Mouse (Mus musculus) embryonic facial prominence, embryonic 14.5 days (tissue): ENCODE measurements around the gene Gm21983. TPM values are rescaled to one million over a fixed set of nuclear protein-coding genes. Genes with fewer than 3 reads are reported as not detected.

Experiments used
- ATAC-seq: fragments of 200-750 bp; cut with Nextera tagmentation; 2 replicates; pipeline ENCODE4 v1.8.0; 2017; ENCODE audit warnings: low read depth, moderate number of reproducible peaks, moderate TSS enrichment
- DNase-seq: peaks from one replicate; pipeline ENCODE4 v3.0.0-alpha.2; 2015; ENCODE audit warnings: low spot score
- H3K27ac ChIP-seq: fragments of 300-500 bp; sonication (generic); replicated peaks from 2 replicates; pipeline ENCODE4 v1.5.1; 2014; ENCODE audit warnings: low read depth, mild to moderate bottlenecking, low read length, moderate library complexity
- H3K27me3 ChIP-seq: fragments of 300-500 bp; sonication (generic); replicated peaks from 2 replicates; pipeline ENCODE4 v1.6.1; 2014; ENCODE audit warnings: low read length; ENCODE audit not compliant: control insufficient read depth, insufficient read depth
- H3K36me3 ChIP-seq: fragments of 300-500 bp; sonication (generic); 2 replicates; pipeline ENCODE4 v1.6.1; 2014; ENCODE audit warnings: low read length, mixed read lengths; ENCODE audit not compliant: control insufficient read depth, insufficient read depth
- H3K4me1 ChIP-seq: fragments of 300-500 bp; sonication (generic); 2 replicates; pipeline ENCODE4 v1.6.1; 2014; ENCODE audit warnings: antibody characterized with exemption, low read length; ENCODE audit not compliant: control insufficient read depth, insufficient read depth
- H3K4me2 ChIP-seq: fragments of 300-500 bp; sonication (generic); 2 replicates; pipeline ENCODE4 v1.6.1; 2014; ENCODE audit warnings: low read depth, mild to moderate bottlenecking, low read length, moderate library complexity, mixed read lengths
- H3K4me3 ChIP-seq: fragments of 300-500 bp; sonication (generic); 2 replicates; pipeline ENCODE4 v1.5.1; 2014; ENCODE audit warnings: low read depth, mild to moderate bottlenecking, low read length
- H3K9ac ChIP-seq: fragments of 300-500 bp; sonication (generic); 2 replicates; pipeline ENCODE4 v1.6.1; 2014; ENCODE audit warnings: low read depth, mild to moderate bottlenecking, low read length, moderate library complexity, mixed read lengths
- H3K9me3 ChIP-seq: fragments of 300-500 bp; sonication (generic); 2 replicates; pipeline ENCODE4 v1.6.1; 2016; ENCODE audit warnings: low read length; ENCODE audit not compliant: control insufficient read depth
- WGBS: fragments of 180-500 bp; shearing (Covaris S2); extraction: QIAGEN DNeasy Blood & Tissue Kit; methylation state at CpG from one replicate; pipeline ENCODE4 v1.1.7; 2014; 5-methylcytosine and 5-hydroxymethylcytosine counted together
- polyA plus RNA-seq: library from polyadenylated mRNA; unstranded; fragments of >200 nt; fragmentation: Nextera tagmentation; extraction: Ambion mirVana; gene quantifications from 2 replicates; pipeline ENCODE4 v1.2.1, GENCODE M21; 2014

The Gm21983 gene
- polyA plus RNA-seq, 1 experiment from 2014 or later = not detected

DNA sequence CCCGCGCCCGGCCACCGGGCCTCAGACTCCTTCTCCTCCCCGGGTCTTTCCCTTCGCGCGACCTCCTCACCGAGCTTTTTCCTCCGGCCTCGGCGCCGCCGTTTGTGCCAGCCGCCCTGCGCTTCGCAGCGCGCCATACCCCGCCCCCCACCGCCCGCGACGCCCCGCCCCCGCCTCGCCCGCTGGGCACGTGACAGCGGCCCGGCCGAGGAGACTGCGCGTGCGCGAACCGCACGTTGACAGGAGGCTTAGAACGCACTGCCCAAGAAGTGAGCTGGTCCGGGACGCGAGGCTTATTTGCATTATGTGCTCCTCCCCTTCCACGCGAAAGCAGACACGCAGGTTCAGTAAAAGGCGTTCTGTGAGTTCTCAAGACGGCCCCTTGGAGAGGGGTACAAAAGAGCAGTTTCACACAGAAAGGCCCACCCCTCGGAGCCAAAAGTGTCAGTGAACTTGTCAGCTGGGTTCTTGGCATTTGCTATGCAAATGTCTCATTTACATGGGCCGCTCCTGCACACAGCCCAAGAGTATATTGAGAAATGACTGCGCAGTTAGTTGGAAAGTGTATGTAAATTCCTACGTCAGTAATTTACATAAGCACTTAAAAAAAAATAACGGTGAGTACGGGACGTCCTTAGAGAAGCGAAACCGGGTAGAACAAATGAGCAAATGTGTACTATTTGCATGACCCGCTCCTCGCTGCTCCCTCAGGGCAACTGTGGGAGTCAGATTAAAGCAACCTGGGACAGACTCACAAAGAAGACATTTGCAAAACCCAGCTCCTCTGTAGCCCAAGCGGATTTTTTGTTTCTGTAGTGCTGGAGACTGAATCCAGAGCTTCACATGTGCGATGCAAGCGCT, 14.0 kb downstream of the Gm21983 start, which contains the start of gene Egln2:
Egln2 (minus strand) TSS at position 189 of the 861 bp plus-strand sequence.
- peak within 1 kb of the TSS; percentile 69 for H3K4me3 ChIP-seq
- ATAC-seq (peak; percentile 88), DNase-seq (peak; percentile 96)
- WGBS = 2% methylated on average over 51 of the region's 61 CpGs
- no peaks in the 10 kb centered on the region for H3K9me3 ChIP-seq
- H3K4me1 ChIP-seq = peaks cover 20% of the 10 kb centered on the region
- H3K4me2 ChIP-seq = peak within 1 kb of the TSS; percentile 69
- H3K27ac ChIP-seq = peak within 1 kb of the TSS; percentile 97
- no peaks in the 10 kb centered on the region for H3K27me3 ChIP-seq
- peaks cover 43% of the 10 kb centered on the region for H3K36me3 ChIP-seq
- H3K9ac ChIP-seq = peak within 1 kb of the TSS; percentile 90

DNA sequence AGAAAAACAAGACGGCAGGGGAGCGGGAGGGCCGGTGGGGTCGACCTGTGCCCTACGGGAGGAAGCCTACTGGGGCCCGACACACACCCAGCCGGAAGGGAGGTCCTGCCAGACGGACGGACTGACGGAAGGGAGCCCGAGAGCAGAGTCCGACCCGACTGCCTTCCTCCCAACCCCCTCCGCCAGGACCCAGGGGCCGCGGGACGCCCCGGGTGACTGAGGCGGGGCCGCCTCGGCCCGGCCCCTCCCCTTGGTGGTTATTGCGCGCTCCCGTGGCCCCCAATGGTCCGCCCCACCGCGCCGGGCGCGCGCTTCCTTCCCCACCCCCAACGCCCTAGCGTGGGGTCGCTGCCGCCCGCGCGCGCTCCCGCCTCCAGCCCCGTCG, 14.7 kb downstream of the Gm21983 start:
- Histone ChIP-seq H3K27ac (peak overlapping the region; percentile 97), H3K9me3 (no peaks in the 10 kb centered on the region), H3K4me2 (peak overlapping the region; percentile 69), H3K9ac (peak overlapping the region; percentile 90), H3K36me3 (peaks cover 44% of the 10 kb centered on the region), H3K27me3 (no peaks in the 10 kb centered on the region), H3K4me3 (peak overlapping the region; percentile 69), H3K4me1 (peaks cover 23% of the 10 kb centered on the region)
- DNase-seq (peak; percentile 89), ATAC-seq (peak; percentile 70)
- under 1% methylated on average over 17 of the region's 43 CpGs for WGBS

DNA sequence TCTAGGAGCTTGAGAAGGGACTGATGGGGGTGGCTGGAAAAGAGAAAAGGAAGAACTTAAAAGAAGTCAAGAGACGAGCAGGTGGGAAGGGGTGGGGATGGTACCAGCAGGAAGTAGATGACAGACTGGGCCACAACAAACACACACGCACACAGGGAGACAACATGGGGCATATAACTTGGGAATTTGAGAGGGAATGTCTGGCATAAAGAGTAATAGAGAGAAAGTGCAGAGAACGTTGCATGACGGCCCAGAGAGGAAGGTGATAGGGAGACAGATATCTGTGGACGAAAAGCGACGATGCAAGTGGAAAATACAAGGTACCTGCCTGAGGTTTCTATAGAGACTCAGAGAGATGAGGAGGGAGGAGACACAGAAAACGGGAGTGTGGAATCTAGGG, 15.2 kb downstream of the Gm21983 start:
- peak overlapping the region; percentile 90 for H3K9ac ChIP-seq
- H3K4me1 ChIP-seq = peaks cover 23% of the 10 kb centered on the region
- no peak for DNase-seq
- no peaks in the 10 kb centered on the region for H3K27me3 ChIP-seq
- H3K36me3 ChIP-seq = peaks cover 42% of the 10 kb centered on the region
- peak overlapping the region; percentile 69 for H3K4me3 ChIP-seq
- peak overlapping the region; percentile 97 for H3K27ac ChIP-seq
- H3K9me3 ChIP-seq = no peaks in the 10 kb centered on the region
- 3% methylated on average over 8 of the region's 8 CpGs for WGBS
- peak overlapping the region; percentile 69 for H3K4me2 ChIP-seq
- ATAC-seq = no peak

DNA sequence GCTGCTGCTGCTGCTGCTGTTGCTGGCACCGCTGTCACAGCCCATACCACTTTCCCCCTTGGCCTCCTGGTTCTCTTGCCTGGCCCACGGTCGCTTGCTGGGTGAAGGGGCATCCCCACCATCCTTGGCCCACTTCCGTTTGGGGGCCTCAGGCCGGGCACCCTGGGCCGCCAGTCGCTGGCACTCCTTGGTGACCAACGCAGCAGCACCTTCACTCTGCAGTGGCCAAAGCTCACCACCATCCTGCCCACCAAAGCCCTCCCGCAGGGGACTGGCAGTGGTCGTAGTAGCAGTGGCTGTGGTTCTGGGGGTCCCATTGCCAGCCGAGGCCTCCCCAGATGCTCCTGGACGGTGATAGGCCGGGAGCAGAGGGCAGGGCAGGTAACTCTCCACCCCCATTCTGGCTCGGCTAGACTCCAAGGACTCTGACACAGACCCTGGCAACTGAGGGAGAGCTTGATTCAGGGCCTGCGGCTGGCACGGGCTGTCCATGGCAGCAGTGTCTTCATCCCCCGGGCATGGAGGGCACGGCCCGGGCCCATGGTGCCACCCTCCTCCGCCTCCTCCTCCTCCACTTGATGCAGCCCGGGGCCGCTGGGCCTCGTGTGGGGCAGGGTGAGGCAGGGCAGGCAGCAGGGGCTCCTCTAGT, 15.8 kb downstream of the Gm21983 start:
- peak overlapping the region; percentile 90 for H3K9ac ChIP-seq
- peak overlapping the region; percentile 69 for H3K4me3 ChIP-seq
- no peaks in the 10 kb centered on the region for H3K27me3 ChIP-seq
- ATAC-seq (no peak), DNase-seq (no peak)
- no peaks in the 10 kb centered on the region for H3K9me3 ChIP-seq
- no peak overlapping the region for H3K27ac ChIP-seq
- peaks cover 27% of the 10 kb centered on the region for H3K4me1 ChIP-seq
- H3K36me3 ChIP-seq = peaks cover 37% of the 10 kb centered on the region
- 75% methylated on average over 20 of the region's 23 CpGs for WGBS
- peak overlapping the region; percentile 69 for H3K4me2 ChIP-seq

DNA sequence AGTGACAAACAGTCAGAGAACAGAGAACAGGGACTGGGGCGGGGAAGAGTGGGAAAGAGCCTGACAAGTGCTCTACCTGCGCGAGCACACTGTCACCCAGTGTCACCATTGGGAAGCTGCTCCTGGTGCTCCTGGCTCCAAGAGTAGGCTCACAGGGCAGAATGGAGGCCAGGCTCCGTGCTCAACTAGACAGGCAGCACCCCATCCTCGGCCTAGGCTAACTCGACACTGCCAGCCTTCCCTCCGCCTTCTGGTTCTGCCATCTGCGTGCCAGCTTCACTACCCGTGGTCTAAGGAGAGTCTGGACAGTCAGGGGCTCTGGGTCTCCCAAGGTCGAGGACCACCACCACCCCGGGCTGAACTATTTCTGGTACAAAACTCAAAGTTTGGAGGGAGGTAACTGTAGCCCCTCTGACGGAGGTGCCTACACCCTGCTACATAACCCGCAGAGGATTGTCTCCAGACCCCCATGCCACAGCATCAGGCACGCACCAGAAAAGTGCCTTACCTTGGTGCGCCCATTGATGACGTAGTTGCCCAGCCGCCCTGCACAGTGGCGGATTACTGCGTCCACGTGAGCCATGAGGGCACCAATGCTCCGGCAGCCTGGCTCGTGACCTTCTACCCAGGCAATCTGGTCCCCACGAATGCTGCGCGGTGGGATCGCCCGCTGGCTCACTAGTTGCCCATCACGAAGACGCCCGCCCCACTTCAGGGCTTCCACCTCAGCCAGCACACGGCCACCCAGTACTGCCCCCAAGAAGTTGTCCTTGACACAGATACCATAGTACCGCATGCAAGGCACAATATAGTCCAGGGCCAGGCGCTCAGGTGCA, 16.6 kb downstream of the Gm21983 start:
- WGBS = 81% methylated on average over 32 of the region's 33 CpGs
- Histone ChIP-seq H3K27me3 (no peaks in the 10 kb centered on the region), H3K4me3 (peak overlapping the region; percentile 69; the same call in 1 of the 2 replicates), H3K4me2 (peak overlapping the region; percentile 69), H3K36me3 (peaks cover 38% of the 10 kb centered on the region), H3K4me1 (peaks cover 30% of the 10 kb centered on the region), H3K9me3 (no peaks in the 10 kb centered on the region), H3K9ac (peak overlapping the region; percentile 90), H3K27ac (no peak overlapping the region)
- ATAC-seq (no peak), DNase-seq (no peak)

DNA sequence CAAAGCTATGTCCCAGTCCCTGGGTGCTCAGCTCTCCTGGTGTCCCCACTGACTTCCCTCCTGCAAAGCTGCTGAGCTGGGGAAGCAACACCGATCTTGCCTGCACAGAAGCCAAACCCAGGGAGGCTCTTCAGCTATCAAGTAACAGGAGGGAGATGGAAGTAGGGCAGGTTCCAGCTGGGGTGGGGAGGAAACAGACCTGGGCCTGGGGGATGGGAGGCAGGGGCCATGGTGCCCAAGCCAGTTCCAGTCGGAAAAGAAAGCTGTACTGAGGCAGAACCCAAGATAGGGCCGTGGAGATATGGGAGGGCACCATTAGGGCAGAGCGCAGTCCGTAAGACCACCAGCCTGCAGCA, 17.5 kb downstream of the Gm21983 start:
- Histone ChIP-seq H3K27ac (no peak overlapping the region), H3K9ac (0 out of 2 replicates have a peak overlapping the region, but pooled peaks have one; percentile 90)
- WGBS = 70% methylated on average over 5 of the region's 5 CpGs

DNA sequence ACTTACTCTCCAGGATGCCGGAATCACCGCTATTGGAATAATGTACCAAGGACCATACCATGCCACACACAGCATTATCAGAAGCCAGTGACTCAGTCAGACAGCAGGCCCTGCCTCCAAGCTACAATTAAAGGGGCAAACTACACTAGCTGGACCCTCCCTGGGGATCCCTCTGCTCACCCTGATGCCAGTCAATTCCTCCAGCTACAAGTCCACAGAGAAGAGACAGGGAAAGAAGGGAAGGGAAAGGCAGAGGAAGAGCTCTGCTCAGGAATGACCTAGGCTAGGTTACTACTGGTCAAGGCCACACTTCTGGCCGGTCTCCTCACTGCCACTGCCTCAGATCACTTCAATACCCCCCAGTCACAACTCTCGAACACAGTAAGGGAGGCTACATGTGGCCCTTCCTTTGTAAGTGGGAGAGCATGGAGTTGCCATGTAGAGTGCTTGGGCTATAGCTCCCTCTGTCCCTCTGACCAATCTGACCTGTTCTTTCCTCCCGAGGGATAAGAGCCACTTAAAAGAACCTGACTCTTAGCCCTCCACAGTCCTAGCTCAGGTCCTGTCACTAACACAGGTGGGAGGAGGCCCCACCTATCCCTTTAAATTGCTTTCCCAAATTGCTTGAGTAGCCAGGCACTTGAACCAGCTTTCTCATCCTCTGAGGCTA, 18.0 kb downstream of the Gm21983 start:
- no peak for DNase-seq
- Histone ChIP-seq H3K27ac (no peak overlapping the region), H3K4me3 (no peak overlapping the region), H3K36me3 (peaks cover 52% of the 10 kb centered on the region), H3K4me1 (peaks cover 30% of the 10 kb centered on the region), H3K27me3 (no peaks in the 10 kb centered on the region), H3K9me3 (no peaks in the 10 kb centered on the region), H3K4me2 (peak overlapping the region; percentile 69; the same call in 1 of the 2 replicates), H3K9ac (0 out of 2 replicates have a peak overlapping the region, but pooled peaks have one; percentile 90)
- no peak for ATAC-seq
- WGBS = 73% methylated on average over 5 of the region's 5 CpGs

More for the DNA sequence above, 17.5 kb downstream of the Gm21983 start:
- H3K9me3 ChIP-seq = no peaks in the 10 kb centered on the region
- H3K36me3 ChIP-seq = peaks cover 47% of the 10 kb centered on the region
- DNase-seq (no peak), ATAC-seq (no peak)
- peak overlapping the region; percentile 69; the same call in 1 of the 2 replicates for H3K4me2 ChIP-seq
- peaks cover 30% of the 10 kb centered on the region for H3K4me1 ChIP-seq
- no peak overlapping the region for H3K4me3 ChIP-seq
- no peaks in the 10 kb centered on the region for H3K27me3 ChIP-seq

DNA sequence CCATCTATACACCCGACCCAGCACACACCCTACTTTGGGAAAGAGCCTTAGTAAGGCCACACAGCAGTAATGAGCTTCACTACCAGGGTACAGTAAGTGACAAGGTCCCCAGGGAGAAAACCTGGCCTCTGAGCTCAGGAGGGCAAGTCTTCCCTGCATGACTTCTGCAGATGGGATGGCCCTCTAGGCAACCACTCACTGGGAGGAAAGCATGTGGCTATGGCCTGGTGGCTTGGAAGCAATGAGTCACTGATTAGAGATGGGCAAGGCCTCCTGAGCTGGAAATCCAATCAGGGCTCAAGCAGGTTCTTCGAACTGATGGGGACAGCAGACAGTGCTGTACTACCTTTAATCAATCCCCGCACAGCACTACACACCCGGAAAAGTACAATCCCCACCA, 19.1 kb downstream of the Gm21983 start:
- H3K4me2 ChIP-seq = no peak overlapping the region
- H3K36me3 ChIP-seq = peaks cover 61% of the 10 kb centered on the region
- DNase-seq (no peak), ATAC-seq (no peak)
- H3K9me3 ChIP-seq = no peaks in the 10 kb centered on the region
- no peak overlapping the region for H3K4me3 ChIP-seq
- 88% methylated on average over 4 of the region's 4 CpGs for WGBS
- H3K4me1 ChIP-seq = peaks cover 30% of the 10 kb centered on the region
- H3K27ac ChIP-seq = no peak overlapping the region
- no peaks in the 10 kb centered on the region for H3K27me3 ChIP-seq
- H3K9ac ChIP-seq = 0 out of 2 replicates have a peak overlapping the region, but pooled peaks have one; percentile 19
